Mouse (Mus musculus): ENCODE data around the gene Irs3. TPM values are rescaled to one million over a fixed set of nuclear protein-coding genes. Genes with fewer than 3 reads are reported as not detected.

Irs3 gene
- 1 to 10 TPM in 1 of 2 experiments, under 1 TPM in 1; 0.87 to 1.5 TPM for total RNA-seq (2021)
- long read RNA-seq, experiment 1, partial matches to known transcripts: 0 of 3 reads
- long read RNA-seq, experiment 1, other reads (novel, unspliced or antisense): 1 of 3 reads
- long read RNA-seq, experiment 2, partial matches to known transcripts: 0 of 2 reads
- long read RNA-seq, experiment 2, other reads (novel, unspliced or antisense): 2 of 2 reads

DNA sequence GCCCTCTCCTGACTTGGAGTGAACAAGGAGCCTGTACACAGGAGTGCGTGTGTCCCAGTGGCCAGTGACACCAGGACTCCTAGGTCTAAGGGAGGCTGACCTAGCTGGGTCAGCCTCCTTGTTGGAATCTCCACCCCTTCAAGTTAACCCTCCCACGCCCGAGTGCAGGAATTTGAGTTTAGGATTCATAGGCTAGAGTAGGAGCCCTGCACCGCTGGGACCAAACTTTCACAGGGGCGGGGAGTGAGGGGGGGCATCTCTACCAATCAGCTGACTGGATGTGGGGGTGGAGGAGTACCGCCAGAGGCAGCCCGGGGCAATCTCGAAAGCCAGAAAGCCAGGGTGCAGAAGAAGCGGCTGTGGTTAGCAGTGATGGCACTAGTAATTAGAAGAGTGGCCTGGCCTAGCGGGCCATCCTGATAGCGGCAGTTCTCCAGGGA is at the start of gene Irs3:
Gene Irs3, minus strand, starts transcription at position 63 of the 440 bp plus-strand sequence.
- DNase-seq: peak; percentile 66 to 70

DNA sequence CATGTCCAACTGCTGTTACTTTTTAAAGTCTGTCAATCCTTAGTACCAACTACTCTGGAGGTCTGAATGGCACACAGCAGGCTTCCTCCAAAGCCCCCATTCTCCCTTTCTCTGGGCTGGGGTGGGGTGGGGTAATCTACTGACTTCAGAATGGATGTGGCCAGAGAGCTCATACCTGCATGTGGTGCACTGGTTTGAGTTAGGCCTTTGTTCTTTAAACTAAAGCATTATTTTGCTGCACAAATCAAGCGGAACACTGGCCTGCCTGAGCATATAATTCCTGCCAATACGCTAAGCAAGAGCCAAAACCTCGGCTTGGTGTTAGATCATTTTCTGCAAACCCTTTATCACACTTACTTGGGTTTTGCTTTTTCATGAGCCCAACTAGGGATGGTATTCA is 49.3 kb upstream of the Irs3 start:
- DNase-seq: no peak

DNA sequence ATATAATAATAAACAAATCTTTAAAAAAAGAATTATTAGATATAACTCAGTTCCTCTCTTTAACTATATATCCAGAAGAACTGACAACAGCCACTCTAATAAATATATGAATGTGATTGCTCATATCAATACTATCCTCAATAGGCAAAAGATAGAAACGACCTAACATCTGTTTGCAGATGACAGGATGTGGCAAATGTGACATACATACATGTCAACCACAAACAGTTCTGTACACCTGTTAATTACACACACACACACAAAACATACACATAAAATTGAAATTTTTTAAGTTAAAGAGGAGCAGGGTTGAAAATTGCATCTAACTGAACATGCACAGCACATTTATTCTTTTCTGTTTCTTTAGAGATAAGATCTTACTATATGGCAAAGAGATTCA is 46.4 kb upstream of the Irs3 start:
- no peak for DNase-seq

GRCm38 (mm10) chr5:137690531-137690930 is 45.0 kb upstream of the Irs3 start:
- DNase-seq: no peak

GRCm38 (mm10) chr5:137689974-137690373 is 44.5 kb upstream of the Irs3 start:
- no peak for DNase-seq

- no peak for DNase-seq
Observed at GRCm38 (mm10) chr5:137686127-137686790, 40.7 kb upstream of the Irs3 start.

DNA sequence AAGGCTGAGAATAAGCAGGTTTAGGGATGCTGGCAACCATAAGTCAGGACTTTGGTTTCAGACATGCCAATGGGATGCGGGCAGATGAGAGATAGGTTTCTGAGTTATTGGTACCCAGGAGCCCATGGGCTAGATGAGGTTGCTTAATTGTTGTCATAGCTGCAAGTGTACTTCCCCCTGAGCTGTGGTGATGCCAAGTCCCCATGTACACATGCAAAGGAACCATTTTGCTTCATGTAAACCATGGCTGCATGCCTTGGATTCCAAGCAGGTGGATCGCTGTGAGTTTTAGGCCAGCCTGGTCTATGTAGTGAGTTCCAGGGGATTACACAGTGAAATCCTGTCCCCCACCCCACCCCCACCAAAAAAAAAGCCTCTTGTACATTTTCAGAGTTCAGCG is 40.1 kb upstream of the Irs3 start:
- no peak for DNase-seq

DNA sequence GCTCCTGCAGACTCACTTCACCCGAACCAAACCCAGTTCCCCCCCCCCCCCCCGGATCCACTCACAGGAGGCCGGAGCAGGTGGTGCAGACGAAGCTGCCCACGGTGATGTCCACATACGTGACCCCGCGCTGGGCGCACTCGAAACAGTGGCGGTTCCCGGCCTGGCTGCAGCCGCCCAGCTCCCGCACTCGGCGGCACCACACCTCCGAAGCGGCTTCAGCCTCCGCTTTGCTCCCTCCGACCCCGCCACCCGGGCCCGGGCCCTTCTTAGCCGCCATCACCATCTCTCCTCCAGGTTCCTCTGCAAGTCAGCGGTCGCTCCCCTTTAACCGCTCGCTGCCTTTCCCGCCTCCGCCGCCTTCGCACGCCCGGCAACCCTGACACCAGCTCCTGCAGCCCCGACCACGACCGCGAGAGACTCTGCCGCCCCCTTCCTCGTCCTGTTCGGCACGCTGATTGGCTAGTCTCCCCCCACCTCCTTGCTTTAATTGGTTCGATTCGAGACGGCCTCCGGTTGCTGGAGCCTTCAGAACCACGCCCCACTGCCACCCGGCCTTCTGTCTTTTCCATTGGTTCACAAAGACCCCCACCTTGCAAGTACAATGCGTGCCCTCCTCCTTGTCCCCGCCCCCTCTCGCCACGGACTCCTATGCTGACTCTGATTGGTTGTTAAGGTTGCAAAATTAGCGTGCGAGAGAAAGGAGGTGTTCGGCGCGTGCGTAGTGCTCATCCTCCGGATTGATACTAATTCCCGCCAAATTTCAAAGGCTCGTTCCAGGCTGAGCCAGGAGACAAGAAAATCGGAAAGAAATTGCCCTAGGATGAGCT is 39.0 kb upstream of the Irs3 start, which contains the start of gene Agfg2:
Gene Agfg2, minus strand, starts transcription at position 433 of the 830 bp plus-strand sequence.
- DNase-seq: peak; percentile 97 to 99

DNA sequence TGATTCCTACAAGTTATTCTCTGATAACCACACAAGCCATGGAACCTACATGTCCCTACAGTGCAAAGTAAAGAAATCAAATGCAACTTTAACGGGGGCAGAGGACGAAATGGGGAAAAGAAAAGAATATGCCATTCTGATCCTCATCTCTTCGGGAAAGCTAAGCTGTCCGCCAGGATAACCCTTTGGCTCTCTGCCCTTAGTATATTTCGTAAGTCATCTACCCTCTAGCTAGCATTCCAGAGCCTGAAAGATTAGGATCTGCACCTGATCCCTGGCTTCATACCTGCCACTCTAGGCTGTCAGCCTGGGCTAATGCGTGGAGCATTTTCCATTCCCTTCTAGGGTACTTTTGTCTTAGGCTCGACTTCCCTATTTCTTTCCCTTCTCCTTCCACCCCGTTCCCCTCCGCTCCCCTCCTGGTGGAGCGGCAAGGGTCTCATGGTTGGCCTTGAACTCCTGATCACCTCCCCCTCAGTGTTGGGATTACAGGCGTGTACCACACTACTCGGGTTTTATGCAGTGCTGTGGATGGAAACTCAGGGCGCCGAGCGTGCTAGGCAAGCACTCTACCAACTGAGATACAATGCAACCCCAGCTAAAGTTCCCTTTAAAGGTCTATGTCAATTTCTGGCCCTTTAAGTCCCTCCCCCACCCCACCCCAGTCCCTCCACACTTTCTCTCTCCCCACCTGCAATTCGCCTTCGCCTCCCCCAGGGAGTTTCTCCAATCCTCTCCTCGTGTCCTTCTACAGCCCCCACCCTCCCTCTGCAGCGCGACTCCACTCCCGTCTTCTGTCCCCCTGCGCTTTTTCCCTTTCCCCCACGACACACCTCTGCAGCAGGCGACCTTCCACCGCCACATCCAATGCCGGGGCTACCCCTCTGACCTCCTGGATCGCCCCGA is 38.1 kb upstream of the Irs3 start:
- DNase-seq: peak in 1 of 2 experiments; percentile 44

GRCm38 (mm10) chr5:137682526-137682925 is 37.0 kb upstream of the Irs3 start:
- DNase-seq: no peak

DNA sequence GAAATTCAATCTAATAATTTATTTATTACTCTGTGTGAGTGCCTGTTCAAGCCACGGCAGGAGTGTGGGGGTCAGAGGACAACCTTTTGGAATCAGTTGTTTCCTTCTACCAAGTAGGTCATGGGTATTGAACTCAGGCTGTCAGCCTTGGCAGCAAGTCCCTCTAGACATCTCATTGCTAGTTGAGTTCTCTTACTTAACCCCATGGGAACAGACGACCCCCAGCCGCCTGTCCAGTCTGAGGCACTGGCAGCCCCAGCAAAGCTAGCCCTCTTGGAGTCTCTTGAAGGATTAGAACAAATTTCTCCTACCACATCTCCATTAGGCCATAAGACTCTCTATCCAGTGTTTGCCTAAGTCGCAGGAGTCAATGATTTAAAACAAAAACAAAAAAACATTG is 34.2 kb upstream of the Irs3 start:
- no peak for DNase-seq

- DNase-seq: no peak
Observed at GRCm38 (mm10) chr5:137678736-137679135, 33.2 kb upstream of the Irs3 start.

DNA sequence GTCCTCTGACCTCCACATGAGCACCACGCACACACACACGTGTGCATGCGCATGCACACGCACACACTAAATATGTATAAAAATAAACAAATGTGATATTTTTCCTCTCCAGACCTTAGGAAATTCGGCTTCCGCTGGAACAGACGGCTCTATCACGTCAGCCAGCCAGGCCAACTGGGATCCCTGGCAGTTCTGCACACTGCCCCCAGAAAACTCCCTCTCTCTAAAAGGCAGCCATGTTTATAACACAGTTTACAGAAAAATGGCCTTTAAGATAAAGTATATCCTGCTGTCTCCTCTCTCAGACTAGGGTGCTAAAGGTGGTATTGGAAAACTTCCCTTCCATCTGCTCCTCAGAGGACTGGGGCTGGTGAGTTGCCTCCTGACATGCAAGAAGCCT is 32.3 kb upstream of the Irs3 start:
- no peak for DNase-seq

DNA sequence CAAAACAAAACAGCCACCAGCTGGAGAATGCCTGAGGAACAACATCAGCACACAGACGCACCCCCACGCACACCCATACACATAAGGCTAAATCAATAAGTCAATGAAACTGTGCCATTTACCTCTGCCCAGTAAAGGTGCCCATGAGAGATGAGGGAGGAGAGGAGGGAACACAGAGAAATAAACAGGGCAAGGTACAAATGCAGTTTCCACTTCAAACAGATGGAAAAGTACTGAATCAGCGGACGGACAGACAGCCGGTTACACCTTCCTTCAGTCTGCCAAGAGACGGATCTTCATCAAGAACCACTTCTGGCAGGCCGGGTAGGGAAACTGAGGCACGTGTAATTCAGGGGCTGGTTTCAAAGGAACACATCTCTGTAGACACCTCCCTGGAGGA is 29.3 kb upstream of the Irs3 start:
- DNase-seq: no peak

- DNase-seq: peak; percentile 39 to 47
Observed at GRCm38 (mm10) chr5:137673015-137673414, 27.5 kb upstream of the Irs3 start.

GRCm38 (mm10) chr5:137672361-137672760 is 26.8 kb upstream of the Irs3 start:
- no peak for DNase-seq

DNA sequence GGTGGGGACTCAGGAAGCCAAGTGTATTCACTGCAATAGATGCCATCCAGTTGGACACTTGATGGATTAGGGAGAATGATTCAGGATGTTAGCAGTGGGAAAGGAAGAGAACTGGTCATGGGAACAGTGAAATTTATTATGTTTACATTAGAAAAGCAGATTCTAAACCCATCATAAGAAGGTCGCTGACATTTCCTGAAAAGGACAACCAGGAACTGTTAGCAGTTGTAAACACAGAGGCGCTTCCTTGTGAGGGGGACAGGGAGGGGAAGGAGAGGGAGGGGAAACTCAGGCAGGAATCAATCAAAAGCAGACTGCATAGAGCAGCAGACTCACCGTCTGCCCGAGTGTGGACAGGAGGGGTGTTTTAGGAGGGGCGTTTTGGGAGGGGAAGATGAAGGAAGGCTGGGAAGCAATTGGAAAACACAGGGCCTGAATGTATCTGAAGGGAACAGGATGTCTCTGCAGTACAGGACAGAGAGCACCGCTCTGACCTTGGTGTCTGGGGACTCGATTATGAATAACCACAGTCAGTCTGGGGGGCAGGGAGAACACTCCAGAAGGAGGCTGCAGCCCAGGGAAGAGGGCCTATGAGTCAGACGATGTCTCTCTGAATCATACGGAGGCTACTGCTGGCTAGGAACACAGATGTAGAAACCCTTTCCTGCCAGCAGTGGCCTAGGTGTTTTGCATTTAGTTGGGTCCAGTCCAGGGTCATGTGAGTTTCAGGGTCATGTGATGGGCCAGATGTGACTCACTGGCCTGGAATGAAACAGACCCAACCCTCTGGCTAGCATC is 26.1 kb upstream of the Irs3 start:
- DNase-seq: peak; percentile 90 to 95

GRCm38 (mm10) chr5:137670240-137670639 is 24.7 kb upstream of the Irs3 start:
- DNase-seq: no peak

DNA sequence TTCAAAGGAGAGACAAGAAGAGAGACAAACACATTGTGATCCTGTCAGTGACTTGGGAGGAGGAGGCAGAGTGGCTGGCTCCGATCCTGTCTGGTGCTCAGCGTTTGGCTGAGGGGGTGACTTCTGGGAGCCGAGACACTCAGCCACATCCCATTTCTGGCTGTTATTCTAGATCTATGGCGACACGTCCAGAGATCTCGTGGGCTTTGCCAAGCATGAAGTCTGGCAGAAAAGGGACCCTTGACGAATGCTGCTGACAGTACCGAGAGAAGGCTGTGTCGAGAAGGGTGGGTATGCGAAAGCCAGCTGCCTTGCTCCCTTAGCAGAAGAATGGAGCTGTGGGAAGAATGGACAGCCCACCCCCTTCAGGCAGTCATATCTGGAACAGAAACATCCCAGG is 23.5 kb upstream of the Irs3 start:
- peak; percentile 74 to 76 for DNase-seq

GRCm38 (mm10) chr5:137663057-137663456 is 17.5 kb upstream of the Irs3 start:
- DNase-seq: no peak

DNA sequence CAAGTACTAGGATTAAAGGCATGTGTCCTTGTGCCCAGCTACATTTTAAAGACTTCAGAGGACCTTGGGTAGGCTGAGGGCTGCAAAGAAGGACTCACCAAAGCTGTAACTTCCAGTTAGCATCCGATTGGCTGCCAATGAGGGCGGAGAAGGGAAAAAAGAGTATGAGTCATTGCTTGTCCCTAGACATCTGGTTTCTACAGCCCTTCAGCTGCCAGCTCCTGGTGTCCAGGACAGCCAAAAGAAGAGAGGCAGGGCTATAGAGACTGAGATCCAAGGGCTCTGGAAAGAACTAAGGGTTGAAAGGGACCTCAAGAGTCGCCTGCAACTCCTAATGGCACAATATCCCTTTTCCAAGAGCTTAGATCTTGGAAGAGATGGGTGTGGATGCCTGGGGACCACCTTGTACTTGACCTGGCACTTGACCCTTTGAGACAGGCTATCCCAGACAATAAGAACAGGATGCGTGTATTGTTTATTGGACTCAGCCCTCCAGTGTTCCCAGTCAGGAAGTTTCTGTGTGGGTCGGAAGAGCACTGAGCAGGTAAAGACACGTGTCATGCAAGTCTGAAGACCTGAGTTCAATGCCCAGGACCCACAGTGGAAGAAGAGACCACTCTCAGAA is 14.7 kb upstream of the Irs3 start:
- peak; percentile 90 to 93 for DNase-seq
